Mouse (Mus musculus): ENCODE measurements at regions not wholly inside any gene's neighbourhood (a gene's known extent, or its start where the extent isn't known, plus 50 kb on each side); places are given as distances from the start of the nearest gene placed in this dataset.

GRCm38 (mm10) chr4:153616058-153616457 lies 133.4 kb upstream of the Ajap1 start:
- TF ChIP-seq CTCF (IDR thresholded peaks at IDR 0.05; ENCODE audit: low read depth) = no peak
- TF ChIP-seq EP300 (IDR thresholded peaks at IDR 0.05; ENCODE audit: low read depth) = no peak

All from liver, postnatal 0 days (tissue).